ENCODE assay signal across 9 mouse cellular contexts in the genomic region with DNA sequence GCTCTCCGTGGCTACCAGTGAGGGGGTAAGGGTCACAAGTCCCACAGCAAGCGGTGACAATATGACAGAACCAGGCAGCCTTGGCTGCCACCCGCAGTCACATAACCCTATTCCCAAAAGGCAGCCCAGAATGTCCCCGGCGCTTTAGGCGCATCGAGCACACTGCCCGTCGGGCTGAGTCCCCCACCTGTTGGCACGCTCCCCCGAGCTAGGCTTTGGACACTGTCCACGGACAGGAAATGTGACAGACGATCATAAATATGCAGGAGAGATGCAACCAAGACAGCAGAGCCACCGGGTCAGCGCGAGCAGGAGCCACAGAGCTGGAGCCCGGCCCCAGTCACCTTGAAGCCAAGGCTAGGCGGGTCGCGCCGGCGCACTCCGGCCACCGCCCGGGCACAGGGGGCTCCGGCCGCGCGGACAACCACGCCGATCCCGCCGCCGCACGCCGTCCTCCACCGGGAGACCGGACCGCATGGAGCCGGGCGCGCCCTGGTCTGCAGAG. TPM values are rescaled to one million over a fixed set of nuclear protein-coding genes. Genes with fewer than 3 reads are reported as not detected.
A peak's percentile ranks its signal among the peaks of the same experiment; 100 is the strongest.
DNase-seq lines count a peak whose midpoint lies in the region; ATAC-seq and TF ChIP-seq lines count a peak whose summit lies in the region.
"Had no signal": no experiment of that assay in that cellular context is flagged by ENCODE, and none has a peak within 500 bp of the region (broad histone marks: within the 10 kb centered on the region; RNA-seq: fewer than 3 reads in every experiment).

No protein-coding gene starts in this region.

- peak overlapping the region; percentile 31 for H3K4me3 ChIP-seq in lung, embryonic 15.5 days
- no peak overlapping the region for H3K4me3 ChIP-seq in lung, adult 2 months (replicated peaks; ENCODE audit: extremely low read depth, low read depth, low read length)
- H3K4me3 ChIP-seq in forebrain, embryonic 11.5 days (ENCODE audit: low read depth, low read length) = peak overlapping the region; percentile 34
- peak overlapping the region; percentile 25 for H3K4me3 ChIP-seq in liver, embryonic 11.5 days (ENCODE audit: low read depth, low read length)
- H3K4me3 ChIP-seq in stomach, postnatal 0 days (ENCODE audit: low read depth, low read length) = peak overlapping the region; percentile 27; the same call in 1 of the 2 replicates

- no peak for TF ChIP-seq POLR2A in lung, adult 2 months (IDR thresholded peaks at IDR 0.05; ENCODE audit: borderline replicate concordance, extremely low read depth, low read depth, low read length)

- TF ChIP-seq EP300 in stomach, postnatal 0 days (optimal IDR thresholded peaks at IDR 0.05) = no peak

- 1% methylated on average over 42 of the region's 42 CpGs for WGBS in lung, embryonic 15.5 days
- 4% methylated on average over 42 of the region's 42 CpGs for WGBS in lung, adult 2 months
- 1% methylated on average over 42 of the region's 42 CpGs for WGBS in forebrain, embryonic 11.5 days
- WGBS in liver, embryonic 11.5 days = 4% methylated on average over 42 of the region's 42 CpGs
- WGBS in stomach, postnatal 0 days = 3% methylated on average over 41 of the region's 42 CpGs

- peaks cover 23% of the 10 kb centered on the region for H3K27me3 ChIP-seq in lung, embryonic 15.5 days
- H3K27me3 ChIP-seq in forebrain, embryonic 11.5 days (ENCODE audit: control insufficient read depth, insufficient read depth, low read length) = peaks cover 7% of the 10 kb centered on the region
- peaks cover 17% of the 10 kb centered on the region for H3K27me3 ChIP-seq in liver, embryonic 11.5 days (replicated peaks; ENCODE audit: control insufficient read depth, insufficient read depth, low read length)
- H3K27me3 ChIP-seq in stomach, postnatal 0 days (ENCODE audit: control insufficient read depth, insufficient read depth, low read length) = no peaks in the 10 kb centered on the region

- H3K27ac ChIP-seq in lung, embryonic 15.5 days = no peak overlapping the region
- no peak overlapping the region for H3K27ac ChIP-seq in forebrain, embryonic 11.5 days (ENCODE audit: low read depth, low read length)
- no peak overlapping the region for H3K27ac ChIP-seq in liver, embryonic 11.5 days (ENCODE audit: low read depth, low read length)
- H3K27ac ChIP-seq in stomach, postnatal 0 days (replicated peaks) = no peak overlapping the region

- H3K9ac ChIP-seq in lung, embryonic 15.5 days = no peak overlapping the region
- H3K9ac ChIP-seq in forebrain, embryonic 11.5 days (ENCODE audit: low read length) = peak overlapping the region; percentile 37; the same call in 1 of the 2 replicates
- H3K9ac ChIP-seq in liver, embryonic 11.5 days (ENCODE audit: low read depth, low read length) = no peak overlapping the region
- H3K9ac ChIP-seq in stomach, postnatal 0 days (ENCODE audit: low read length) = no peak overlapping the region

- no peaks in the 10 kb centered on the region for H3K36me3 ChIP-seq in lung, embryonic 15.5 days
- H3K36me3 ChIP-seq in forebrain, embryonic 11.5 days (ENCODE audit: control insufficient read depth, insufficient read depth, low read length) = no peaks in the 10 kb centered on the region
- no peaks in the 10 kb centered on the region for H3K36me3 ChIP-seq in liver, embryonic 11.5 days (ENCODE audit: control insufficient read depth, insufficient read depth, low read length)
- no peaks in the 10 kb centered on the region for H3K36me3 ChIP-seq in stomach, postnatal 0 days (ENCODE audit: control insufficient read depth, insufficient read depth, low read length)

- TF ChIP-seq CTCF in lung, adult 2 months (IDR thresholded peaks at IDR 0.05; ENCODE audit: insufficient read depth, low read length) = no peak
- TF ChIP-seq CTCF in stomach, postnatal 0 days (IDR thresholded peaks at IDR 0.05; ENCODE audit: low read depth) = no peak

- no peak for ATAC-seq in lung, embryonic 15.5 days (ENCODE audit: borderline replicate concordance, extremely low read depth, low FRiP score, low TSS enrichment)
- peak; percentile 83 for ATAC-seq in forebrain, embryonic 11.5 days (replicated peaks; ENCODE audit: low FRiP score)
- ATAC-seq in liver, embryonic 11.5 days (replicated peaks; ENCODE audit: low FRiP score) = peak; percentile 52
- ATAC-seq in stomach, postnatal 0 days (ENCODE audit: low FRiP score, low TSS enrichment) = no peak
- no peak for ATAC-seq in megakaryocyte-erythroid progenitor cell, adult 5-6 weeks (replicated peaks; ENCODE audit: low FRiP score, low TSS enrichment, poor library complexity, severe bottlenecking)

- H3K4me2 ChIP-seq in lung, embryonic 15.5 days = peak overlapping the region; percentile 58
- H3K4me2 ChIP-seq in forebrain, embryonic 11.5 days (ENCODE audit: low read depth, low read length, severe bottlenecking) = peak overlapping the region; percentile 71
- peak overlapping the region; percentile 65 for H3K4me2 ChIP-seq in liver, embryonic 11.5 days
- H3K4me2 ChIP-seq in stomach, postnatal 0 days (replicated peaks; ENCODE audit: low read depth) = peak overlapping the region; percentile 52

- H3K9me3 ChIP-seq in lung, embryonic 15.5 days = no peaks in the 10 kb centered on the region
- no peaks in the 10 kb centered on the region for H3K9me3 ChIP-seq in forebrain, embryonic 11.5 days (ENCODE audit: control insufficient read depth, low read length)
- H3K9me3 ChIP-seq in liver, embryonic 11.5 days (ENCODE audit: control insufficient read depth, low read length) = no peaks in the 10 kb centered on the region
- no peaks in the 10 kb centered on the region for H3K9me3 ChIP-seq in stomach, postnatal 0 days (ENCODE audit: control insufficient read depth, low read length)

- no peak for DNase-seq in lung, adult 2 months
- DNase-seq in forebrain, embryonic 11.5 days (ENCODE audit: low spot score) = peak; percentile 67
- peak; percentile 44 for DNase-seq in liver, embryonic 11.5 days (ENCODE audit: low spot score)
- DNase-seq in stomach, postnatal 0 days (ENCODE audit: low spot score) = peak; percentile 16
- no peak for DNase-seq in ovary, postnatal 14 days (ENCODE audit: low spot score)
- DNase-seq in heart, adult 11 months = no peak

- no peaks in the 10 kb centered on the region for H3K4me1 ChIP-seq in lung, embryonic 15.5 days
- no peaks in the 10 kb centered on the region for H3K4me1 ChIP-seq in lung, adult 2 months (ENCODE audit: control insufficient read depth, insufficient read depth, low read length)
- H3K4me1 ChIP-seq in forebrain, embryonic 11.5 days (replicated peaks; ENCODE audit: control insufficient read depth, insufficient read depth, low read length) = 0 out of 2 replicates have a peak, but pooled peaks cover 2% of the 10 kb centered on the region
- H3K4me1 ChIP-seq in liver, embryonic 11.5 days (replicated peaks; ENCODE audit: control insufficient read depth, insufficient read depth, low read length) = no peaks in the 10 kb centered on the region
- H3K4me1 ChIP-seq in stomach, postnatal 0 days (replicated peaks; ENCODE audit: control insufficient read depth, insufficient read depth) = no peaks in the 10 kb centered on the region

RNA-seq across cellular contexts. Expression of a gene that starts 40.9 kb away (rescaled TPM):
- 0.06 and 0.09 TPM in 2 replicates for polyA plus RNA-seq in lung, embryonic 15.5 days (2015; fragmentation: Nextera tagmentation; extraction: Ambion mirVana)
- not detected in 2 replicates for polyA plus RNA-seq in lung, adult 2 months (2012; rRNA removed)
- polyA plus RNA-seq in forebrain, embryonic 11.5 days (2014; fragmentation: Nextera tagmentation; extraction: Ambion mirVana) = not detected in 2 replicates
- polyA plus RNA-seq in liver, embryonic 11.5 days (2014; fragmentation: Nextera tagmentation; extraction: Ambion mirVana) = 0.14 and 0.29 TPM in 2 replicates
- 0.07 TPM in 1 of 2 replicates, not detected in the other for polyA plus RNA-seq in stomach, postnatal 0 days (2015; fragmentation: Nextera tagmentation; extraction: Ambion mirVana)
- total RNA-seq in megakaryocyte-erythroid progenitor cell, adult 5-6 weeks (2014; fragmentation: Nextera tagmentation) = not detected in 2 replicates
- total RNA-seq in megakaryocyte-erythroid progenitor cell, adult 5-6 weeks (2017) = 0.30 and 0.89 TPM in 2 replicates
- polyA plus RNA-seq: large intestine, adult 2 months had no signal

RNA-seq across cellular contexts. Expression of a gene that starts 44.5 kb away (rescaled TPM):
- polyA plus RNA-seq in lung, embryonic 15.5 days (2015; fragmentation: Nextera tagmentation; extraction: Ambion mirVana) = 0.38 and 0.96 TPM in 2 replicates
- 1.4 and 2.0 TPM in 2 replicates for polyA plus RNA-seq in lung, adult 2 months (2012; rRNA removed)
- 0.91 TPM in 1 of 2 replicates, not detected in the other for polyA plus RNA-seq in forebrain, embryonic 11.5 days (2014; fragmentation: Nextera tagmentation; extraction: Ambion mirVana)
- polyA plus RNA-seq in liver, embryonic 11.5 days (2014; fragmentation: Nextera tagmentation; extraction: Ambion mirVana) = 3.7 and 4.2 TPM in 2 replicates
- polyA plus RNA-seq in stomach, postnatal 0 days (2015; fragmentation: Nextera tagmentation; extraction: Ambion mirVana) = 0.23 and 0.29 TPM in 2 replicates
- total RNA-seq in megakaryocyte-erythroid progenitor cell, adult 5-6 weeks (2014; fragmentation: Nextera tagmentation) = 3.8 and 7.0 TPM in 2 replicates
- 12.1 and 19.5 TPM in 2 replicates for total RNA-seq in megakaryocyte-erythroid progenitor cell, adult 5-6 weeks (2017)

Comparison
In these comparisons a context has a peak if more than half of its experiments do, and no peak if none do; other contexts are left out.
1. ATAC-seq: peak in forebrain, embryonic 11.5 days (single experiment) and liver, embryonic 11.5 days (single experiment); none in lung, embryonic 15.5 days (single experiment), stomach, postnatal 0 days (single experiment) and megakaryocyte-erythroid progenitor cell, adult 5-6 weeks (single experiment).
2. DNase-seq: peak in forebrain, embryonic 11.5 days (single experiment), liver, embryonic 11.5 days (single experiment) and stomach, postnatal 0 days (single experiment); none in lung, adult 2 months (single experiment), ovary, postnatal 14 days (single experiment) and heart, adult 11 months (single experiment).
3. Peak in every context shown above with its lines, with median percentiles within 50 percentile points of each other: H3K4me2 ChIP-seq.